Mouse (Mus musculus) E14TG2a.4 (cell line): ENCODE measurements at regions not wholly inside any gene's neighbourhood (a gene's known extent, or its start where the extent isn't known, plus 50 kb on each side); places are given as distances from the start of the nearest gene placed in this dataset.

Source experiments
- CTCF ChIP-seq: conservative IDR thresholded peaks from 2 replicates; pipeline ENCODE4 v1.5.1; 2014; ENCODE audit warnings: low read length
- NANOG ChIP-seq: IDR thresholded peaks from 2 replicates; pipeline ENCODE4 v1.6.1; 2014; ENCODE audit warnings: borderline replicate concordance, low read length, mixed read lengths
- POU5F1 ChIP-seq: IDR thresholded peaks from 2 replicates; pipeline ENCODE4 v1.6.1; 2014; ENCODE audit warnings: low read length, borderline replicate concordance

DNA sequence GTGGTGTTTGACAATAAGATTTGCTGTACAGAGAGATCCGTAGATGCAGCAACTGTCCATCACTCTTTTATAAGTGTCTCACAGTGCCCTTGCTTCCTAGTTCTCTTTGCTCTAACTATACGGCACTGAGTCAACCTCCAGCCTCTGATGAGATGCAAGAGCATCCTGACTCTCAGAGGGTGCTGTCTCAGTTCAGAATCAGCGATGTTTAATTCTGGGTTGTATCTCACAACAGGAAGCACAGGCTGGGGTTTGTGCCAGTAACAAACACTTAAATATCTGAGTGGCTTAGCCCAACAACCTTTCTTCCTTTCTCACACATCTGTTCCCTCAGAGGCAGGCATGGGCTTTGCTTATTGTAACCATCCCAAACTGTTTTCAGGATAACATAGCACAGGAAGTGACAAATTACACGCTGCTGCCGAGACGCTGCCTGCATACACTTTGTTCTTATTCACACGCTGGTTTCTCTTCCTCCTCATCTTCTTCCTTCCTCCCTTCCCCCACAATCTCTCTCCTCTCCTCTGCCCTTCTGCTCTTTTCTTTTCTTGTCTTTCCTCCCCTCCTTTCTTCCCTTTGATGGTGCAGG is 163.3 kb upstream of the Dmrta1 start:
- TF ChIP-seq CTCF = no peak
- TF ChIP-seq NANOG = no peak
- no peak for TF ChIP-seq POU5F1
